Mouse (Mus musculus) neural tube, embryonic 11.5 days (tissue): ENCODE results near the gene Leng9. TPM values are rescaled to one million over a fixed set of nuclear protein-coding genes. Genes with fewer than 3 reads are reported as not detected.

ENCODE experiments used
- ATAC-seq: fragments of 200-750 bp; cut with Nextera tagmentation; 2 replicates; pipeline ENCODE4 v1.8.0; 2017; ENCODE audit warnings: moderate number of reproducible peaks, mild to moderate bottlenecking, moderate TSS enrichment, moderate library complexity; ENCODE audit not compliant: insufficient read depth, low FRiP score, low TSS enrichment
- DNase-seq: peaks from one replicate; pipeline ENCODE4 v3.0.0-alpha.2; 2015; ENCODE audit warnings: low spot score
- H3K27ac ChIP-seq: fragments of 300-500 bp; sonication (generic); 2 replicates; pipeline ENCODE4 v1.5.1; 2014; ENCODE audit warnings: low read depth, mild to moderate bottlenecking, low read length
- H3K27me3 ChIP-seq: fragments of 300-500 bp; sonication (generic); 2 replicates; pipeline ENCODE4 v1.6.1; 2014; ENCODE audit warnings: mild to moderate bottlenecking, low read length, mixed read lengths; ENCODE audit not compliant: control insufficient read depth, insufficient read depth
- H3K36me3 ChIP-seq: fragments of 300-500 bp; sonication (generic); 2 replicates; pipeline ENCODE4 v1.6.1; 2014; ENCODE audit warnings: mild to moderate bottlenecking, low read length, moderate library complexity, mixed read lengths; ENCODE audit not compliant: control insufficient read depth, insufficient read depth
- H3K4me1 ChIP-seq: fragments of 300-500 bp; sonication (generic); 2 replicates; pipeline ENCODE4 v1.6.1; 2014; ENCODE audit warnings: low read length, mixed read lengths; ENCODE audit not compliant: control insufficient read depth, insufficient read depth
- H3K4me2 ChIP-seq: fragments of 300-500 bp; sonication (generic); 2 replicates; pipeline ENCODE4 v1.6.1; 2014; ENCODE audit warnings: low read depth, mild to moderate bottlenecking, moderate library complexity
- H3K4me3 ChIP-seq: fragments of 300-500 bp; sonication (generic); 2 replicates; pipeline ENCODE4 v1.5.1; 2014; ENCODE audit warnings: low read depth, low read length
- H3K9ac ChIP-seq: fragments of 300-500 bp; sonication (generic); 2 replicates; pipeline ENCODE4 v1.6.1; 2014; ENCODE audit warnings: mild to moderate bottlenecking, low read length
- H3K9me3 ChIP-seq: fragments of 300-500 bp; sonication (generic); 2 replicates; pipeline ENCODE4 v1.6.1; 2016; ENCODE audit warnings: low read length; ENCODE audit not compliant: control insufficient read depth
- WGBS: fragments of 180-500 bp; shearing (Covaris S2); extraction: QIAGEN DNeasy Blood & Tissue Kit; methylation state at CpG from one replicate; pipeline ENCODE4 v1.1.7; 2014; 5-methylcytosine and 5-hydroxymethylcytosine counted together
- polyA plus RNA-seq: library from polyadenylated mRNA; unstranded; fragments of >200 nt; fragmentation: Nextera tagmentation; extraction: Ambion mirVana; gene quantifications from 2 replicates; pipeline ENCODE4 v1.2.1, GENCODE M21; 2014

Leng9 gene
- polyA plus RNA-seq, 1 experiment from 2014 or later: 2.2 TPM

DNA sequence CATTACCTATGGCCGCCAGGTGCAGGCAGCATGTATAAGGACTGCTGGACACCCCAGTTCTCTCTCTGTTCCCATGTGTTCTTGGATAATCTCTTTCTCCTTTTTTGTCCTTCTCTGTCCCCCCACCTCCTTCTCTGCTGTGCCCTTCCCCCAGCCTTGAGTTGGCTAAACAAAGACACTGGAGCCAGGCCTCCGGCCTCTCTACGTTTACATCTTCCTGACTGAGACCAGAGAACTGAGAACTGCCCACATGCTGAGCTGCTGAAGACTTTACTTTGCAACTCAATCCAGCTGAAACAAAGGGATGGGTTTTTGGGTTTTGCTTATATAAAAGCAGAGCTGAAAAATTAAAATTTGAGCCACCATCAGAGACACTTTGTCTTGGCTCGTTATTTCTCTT is 4.8 kb upstream of the Leng9 start:
- Histone ChIP-seq H3K4me3 (no peak overlapping the region), H3K36me3 (no peaks in the 10 kb centered on the region), H3K9me3 (no peaks in the 10 kb centered on the region), H3K27me3 (peaks cover 16% of the 10 kb centered on the region), H3K4me1 (no peaks in the 10 kb centered on the region), H3K4me2 (no peak overlapping the region), H3K27ac (no peak overlapping the region), H3K9ac (no peak overlapping the region)
- DNase-seq (no peak), ATAC-seq (no peak)
- 39% methylated on average over 4 of the region's 4 CpGs for WGBS

DNA sequence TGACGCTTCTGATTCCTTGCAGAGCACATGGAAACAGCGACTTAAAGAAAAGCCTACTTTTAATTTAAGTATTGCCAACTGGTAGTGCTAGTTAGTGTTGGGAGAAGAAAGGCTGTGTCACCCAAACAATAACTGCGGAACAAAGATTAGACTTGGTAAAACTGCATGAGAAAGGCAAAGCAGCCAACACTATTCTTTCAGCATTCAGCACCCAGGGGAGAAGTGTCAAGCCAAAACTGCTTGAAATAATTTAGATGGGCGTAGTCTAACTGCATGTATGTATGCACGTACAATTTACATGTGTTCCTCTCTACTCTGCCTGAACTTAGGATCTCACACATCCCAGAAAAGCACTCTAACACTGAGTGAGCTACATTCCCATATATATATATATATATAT is 4.2 kb upstream of the Leng9 start:
- no peak for DNase-seq

DNA sequence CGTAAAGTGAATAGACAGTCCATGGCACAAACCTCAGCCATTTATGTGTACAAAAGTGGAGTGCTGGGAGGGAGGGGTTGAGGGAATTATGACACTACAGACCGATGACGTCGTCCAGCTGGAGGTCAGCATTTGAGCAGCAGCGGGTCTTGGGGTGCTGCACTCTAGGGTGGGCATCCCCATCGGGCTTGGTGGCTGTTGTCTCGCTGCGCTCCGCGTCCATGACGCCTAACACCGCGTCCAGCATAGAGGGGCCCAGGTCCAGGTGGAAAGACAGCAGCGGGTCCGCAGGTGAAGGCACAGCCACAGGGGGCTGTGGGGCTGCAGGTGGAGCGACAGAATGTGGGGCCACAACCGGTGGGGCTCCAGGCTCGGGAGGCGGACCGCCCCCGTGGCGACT is 1.1 kb upstream of the Leng9 start:
- Histone ChIP-seq H3K4me3 (0 out of 2 replicates have a peak overlapping the region, but pooled peaks have one; percentile 4), H3K36me3 (peaks cover 10% of the 10 kb centered on the region), H3K9me3 (no peaks in the 10 kb centered on the region), H3K27me3 (peaks cover 16% of the 10 kb centered on the region), H3K27ac (no peak overlapping the region), H3K9ac (no peak overlapping the region), H3K4me2 (0 out of 2 replicates have a peak overlapping the region, but pooled peaks have one; percentile 5), H3K4me1 (no peaks in the 10 kb centered on the region)
- DNase-seq (no peak), ATAC-seq (no peak)
- 8% methylated on average over 22 of the region's 22 CpGs for WGBS

More for the DNA sequence above, 4.2 kb upstream of the Leng9 start:
- Histone ChIP-seq H3K4me2 (no peak overlapping the region), H3K4me1 (no peaks in the 10 kb centered on the region), H3K4me3 (no peak overlapping the region), H3K27ac (no peak overlapping the region), H3K9ac (no peak overlapping the region), H3K9me3 (no peaks in the 10 kb centered on the region), H3K36me3 (no peaks in the 10 kb centered on the region), H3K27me3 (peaks cover 16% of the 10 kb centered on the region)
- WGBS: 81% methylated on average over 5 of the region's 5 CpGs
- ATAC-seq: no peak

DNA sequence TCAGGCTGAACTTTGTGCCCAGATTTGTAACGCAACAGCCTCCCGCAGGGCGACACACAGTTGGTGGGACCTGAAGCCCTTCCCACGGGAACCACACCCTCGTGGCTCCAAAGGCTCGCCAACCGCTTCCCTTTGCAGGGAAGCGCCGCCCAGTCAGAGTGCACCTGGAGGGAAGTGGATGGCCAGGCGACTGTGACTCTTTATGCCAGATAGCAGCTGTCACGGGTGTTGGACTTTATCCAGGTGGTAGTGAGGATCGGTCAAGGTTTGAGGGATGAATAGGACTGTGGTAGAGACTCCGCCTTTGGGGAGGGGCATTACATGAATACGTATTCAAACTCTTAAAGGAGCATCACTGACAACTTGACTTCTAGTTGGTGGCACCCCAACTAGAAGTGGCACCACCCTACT is 642 bp upstream of the Leng9 start:
- ATAC-seq (no peak), DNase-seq (no peak)
- no peak overlapping the region for H3K27ac ChIP-seq
- WGBS: 10% methylated on average over 14 of the region's 14 CpGs
- no peaks in the 10 kb centered on the region for H3K9me3 ChIP-seq
- no peaks in the 10 kb centered on the region for H3K4me1 ChIP-seq
- H3K4me2 ChIP-seq: no peak overlapping the region; the same call in 1 of the 2 replicates
- peaks cover 16% of the 10 kb centered on the region for H3K27me3 ChIP-seq
- peaks cover 12% of the 10 kb centered on the region for H3K36me3 ChIP-seq
- H3K4me3 ChIP-seq: peak overlapping the region; percentile 11; the same call in 1 of the 2 replicates
- no peak overlapping the region for H3K9ac ChIP-seq

DNA sequence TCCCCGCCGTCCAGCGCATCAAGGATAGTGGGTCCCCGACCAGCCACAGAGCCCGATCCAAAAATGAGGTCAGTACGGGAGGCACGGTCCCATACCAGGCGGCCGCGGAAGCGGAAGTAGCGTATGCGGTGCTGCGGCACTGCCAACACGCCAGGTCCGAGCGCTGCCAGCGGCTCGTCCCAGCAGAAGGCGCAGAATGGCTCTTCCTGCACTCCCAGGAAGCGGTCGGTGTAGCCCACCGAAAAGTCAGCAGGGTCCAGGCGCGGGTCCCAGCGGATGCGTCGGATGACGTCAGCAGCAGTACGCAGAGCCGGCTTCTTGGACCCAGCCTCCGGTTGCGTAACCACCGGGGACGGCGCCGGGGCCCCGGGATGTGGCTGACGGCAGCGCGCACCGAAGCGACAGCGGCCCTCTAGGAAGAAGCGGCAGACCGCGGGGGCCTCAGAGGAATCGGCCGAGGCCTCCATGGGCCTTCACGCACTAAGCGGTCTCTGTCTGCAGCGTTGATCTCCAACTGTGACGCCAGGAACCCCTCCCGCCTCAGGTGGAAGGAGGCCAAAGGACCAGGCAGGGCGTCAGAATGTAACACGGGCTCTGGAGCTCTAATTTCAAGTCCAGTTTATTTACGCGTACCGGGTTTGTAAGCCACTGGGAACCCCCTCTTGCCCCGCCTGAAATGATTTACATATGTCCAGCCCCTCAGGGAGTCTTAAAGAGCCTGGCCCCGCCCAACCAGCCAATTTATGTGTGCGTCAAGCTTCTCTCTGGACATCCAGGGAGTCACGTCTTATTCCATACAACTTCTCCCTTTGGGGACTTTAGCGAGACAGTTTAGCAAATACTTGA is 742 bp downstream of the Leng9 start:
- DNase-seq (peak; percentile 74), ATAC-seq (peak; percentile 74)
- no peaks in the 10 kb centered on the region for H3K4me1 ChIP-seq
- H3K9ac ChIP-seq: peak overlapping the region; percentile 71
- peak overlapping the region; percentile 61 for H3K4me3 ChIP-seq
- peaks cover 21% of the 10 kb centered on the region for H3K36me3 ChIP-seq
- peak overlapping the region; percentile 95 for H3K4me2 ChIP-seq
- WGBS: under 1% methylated on average over 64 of the region's 64 CpGs
- H3K27ac ChIP-seq: peak overlapping the region; percentile 82
- H3K27me3 ChIP-seq: peaks cover 16% of the 10 kb centered on the region
- H3K9me3 ChIP-seq: no peaks in the 10 kb centered on the region

DNA sequence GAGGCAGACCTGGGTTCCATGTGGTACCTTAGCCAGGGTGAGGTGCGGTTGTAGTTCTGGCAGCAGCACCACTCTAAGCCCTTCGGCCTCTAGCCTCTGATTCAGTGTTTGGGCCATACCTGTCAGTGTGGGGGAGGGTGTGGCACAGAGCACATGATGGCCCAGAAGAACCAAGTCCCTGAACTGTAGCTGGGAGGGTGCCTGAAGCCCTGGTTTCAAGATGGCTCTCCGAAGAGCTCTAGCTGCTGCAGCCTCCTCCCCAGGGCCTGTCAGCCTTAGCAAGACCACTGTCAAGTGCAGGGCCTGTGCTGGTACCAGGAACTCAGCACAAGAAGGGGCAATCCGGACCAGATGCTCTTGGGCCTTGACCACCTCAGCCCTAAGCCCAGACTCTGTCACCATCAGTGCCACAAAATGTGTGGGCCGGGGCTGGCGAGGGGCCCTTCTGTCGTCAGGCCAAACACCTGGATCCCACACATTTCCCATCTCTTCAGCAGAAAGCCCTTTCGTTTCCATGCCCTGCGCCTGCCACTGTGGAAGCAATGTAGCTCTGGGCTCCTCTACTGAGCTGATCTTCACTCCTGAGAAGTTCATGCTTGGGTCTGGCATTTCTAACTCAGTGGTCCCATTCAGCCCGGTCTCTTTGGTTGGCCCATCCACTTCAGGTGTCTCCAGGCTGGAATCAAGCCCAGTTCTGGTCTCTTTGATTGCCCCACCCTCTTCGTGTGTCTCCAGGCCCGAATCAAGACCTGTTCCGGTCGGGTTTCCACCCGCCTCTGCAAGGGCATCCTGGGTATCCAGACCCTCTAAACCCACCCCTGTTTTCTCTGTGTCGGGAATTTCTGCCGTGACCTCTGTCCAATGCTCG is 1.6 kb downstream of the Leng9 start:
- peaks cover 28% of the 10 kb centered on the region for H3K36me3 ChIP-seq
- no peaks in the 10 kb centered on the region for H3K9me3 ChIP-seq
- WGBS: 26% methylated on average over 18 of the region's 18 CpGs
- H3K9ac ChIP-seq: peak overlapping the region; percentile 71
- DNase-seq (no peak), ATAC-seq (peak; percentile 0; the same call in 1 of the 2 replicates)
- H3K27ac ChIP-seq: peak overlapping the region; percentile 82
- H3K4me2 ChIP-seq: peak overlapping the region; percentile 95
- H3K4me1 ChIP-seq: no peaks in the 10 kb centered on the region
- H3K4me3 ChIP-seq: peak overlapping the region; percentile 61
- peaks cover 16% of the 10 kb centered on the region for H3K27me3 ChIP-seq

DNA sequence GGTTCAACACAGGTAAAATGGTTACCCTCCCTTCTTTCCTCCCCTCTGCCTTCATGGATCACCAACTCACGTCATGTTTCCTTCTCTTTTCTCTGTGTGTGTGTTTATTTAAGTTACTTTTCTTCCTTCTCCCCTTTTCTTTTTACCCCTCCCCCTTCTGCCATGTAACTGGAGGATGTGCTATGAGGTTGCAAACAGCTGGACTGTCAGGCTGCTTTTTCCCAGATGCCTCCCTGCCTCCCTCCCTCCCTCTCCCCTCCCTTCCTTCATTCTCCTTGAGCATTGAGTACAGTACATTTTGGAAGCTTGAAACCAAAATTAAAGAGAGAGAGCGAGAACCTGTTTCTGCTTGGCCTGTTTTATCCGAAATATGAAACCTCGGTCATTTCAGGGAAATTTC is 2.3 kb downstream of the Leng9 start:
- Histone ChIP-seq H3K9me3 (no peaks in the 10 kb centered on the region), H3K4me2 (no peak overlapping the region), H3K27ac (no peak overlapping the region), H3K9ac (no peak overlapping the region), H3K4me3 (no peak overlapping the region), H3K36me3 (peaks cover 34% of the 10 kb centered on the region), H3K4me1 (no peaks in the 10 kb centered on the region), H3K27me3 (peaks cover 16% of the 10 kb centered on the region)
- ATAC-seq (no peak), DNase-seq (no peak)
- WGBS: 95% methylated on average over 4 of the region's 4 CpGs

DNA sequence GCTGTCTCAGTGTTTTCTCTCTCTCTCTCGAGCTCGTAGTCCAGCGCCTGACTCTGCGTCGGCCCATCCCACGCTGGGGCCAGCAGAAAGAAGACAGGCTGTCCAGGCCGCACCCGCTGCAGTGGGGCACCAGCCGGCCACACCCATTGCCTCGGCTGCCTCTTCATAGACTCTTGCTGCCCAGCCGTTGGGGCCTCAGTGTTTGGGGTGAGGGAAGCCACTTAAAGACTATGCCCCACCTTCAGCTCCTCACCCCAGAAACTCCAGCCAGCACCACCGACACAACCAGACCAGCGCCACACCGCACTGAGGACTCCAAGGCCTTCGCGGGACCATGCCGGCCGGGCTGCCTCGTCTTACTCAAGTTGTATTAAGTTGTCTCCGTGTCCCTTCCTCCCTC is 2.8 kb downstream of the Leng9 start:
- Histone ChIP-seq H3K4me3 (no peak overlapping the region), H3K9ac (no peak overlapping the region), H3K4me2 (no peak overlapping the region), H3K27me3 (peaks cover 16% of the 10 kb centered on the region), H3K36me3 (peaks cover 39% of the 10 kb centered on the region), H3K4me1 (no peaks in the 10 kb centered on the region), H3K9me3 (no peaks in the 10 kb centered on the region), H3K27ac (no peak overlapping the region)
- no peak for ATAC-seq
- WGBS: 93% methylated on average over 18 of the region's 20 CpGs
- DNase-seq: no peak
